27 mouse cellular contexts compared by ENCODE assay signal in genomic region chr16:5252260-5252659, GRCm38 (mm10). TPM values are rescaled to one million over a fixed set of nuclear protein-coding genes. Genes with fewer than 3 reads are reported as not detected.
DNase-seq lines count a peak whose midpoint lies in the region; ATAC-seq and TF ChIP-seq lines count a peak whose summit lies in the region.
"Had no signal": no experiment of that assay in that cellular context is flagged by ENCODE, and none has a peak within 500 bp of the region (broad histone marks: within the 10 kb centered on the region; RNA-seq: fewer than 3 reads in every experiment).

No protein-coding gene starts in this region.

- ATAC-seq in hindbrain, postnatal 0 days, result no peak
- ATAC-seq in forebrain, embryonic 11.5 days (replicated peaks; ENCODE audit: low FRiP score), result no peak
- ATAC-seq: activated CD4-positive, CD25-positive, alpha-beta regulatory T cell, adult 4 months; CD4-positive, CD25-positive, alpha-beta regulatory T cell, adult 4 months; forebrain, embryonic 14.5 days; forebrain, embryonic 16.5 days; Patski had no signal

- no peak overlapping the region for H3K27ac ChIP-seq in hindbrain, postnatal 0 days
- no peak overlapping the region for H3K27ac ChIP-seq in forebrain, embryonic 11.5 days (ENCODE audit: low read depth, low read length)
- H3K27ac ChIP-seq: embryonic facial prominence, embryonic 13.5 days; embryonic facial prominence, embryonic 15.5 days; forebrain, embryonic 12.5 days had no signal

- no peak overlapping the region for H3K4me3 ChIP-seq in hindbrain, postnatal 0 days (ENCODE audit: low read length)
- H3K4me3 ChIP-seq in forebrain, embryonic 11.5 days (ENCODE audit: low read depth, low read length), result no peak overlapping the region
- H3K4me3 ChIP-seq: embryonic facial prominence, embryonic 13.5 days; embryonic facial prominence, embryonic 15.5 days; erythroblast, embryonic 14.5 days; forebrain, embryonic 12.5 days had no signal

- 95% methylated on average over 2 of the region's 2 CpGs for WGBS in hindbrain, postnatal 0 days
- WGBS in forebrain, embryonic 11.5 days, result 92% methylated on average over 2 of the region's 2 CpGs

- no peak for TF ChIP-seq CTCF in hindbrain, postnatal 0 days (IDR thresholded peaks at IDR 0.05; ENCODE audit: low read depth)

- no peak overlapping the region for H3K4me2 ChIP-seq in hindbrain, postnatal 0 days (ENCODE audit: low read depth, low read length)
- H3K4me2 ChIP-seq in forebrain, embryonic 11.5 days (ENCODE audit: low read depth, low read length, severe bottlenecking), result no peak overlapping the region
- H3K4me2 ChIP-seq: embryonic facial prominence, embryonic 13.5 days; embryonic facial prominence, embryonic 15.5 days; forebrain, embryonic 12.5 days had no signal

- no peak overlapping the region for H3K9ac ChIP-seq in hindbrain, postnatal 0 days (replicated peaks; ENCODE audit: low read length)
- no peak overlapping the region for H3K9ac ChIP-seq in forebrain, embryonic 11.5 days (ENCODE audit: low read length)
- H3K9ac ChIP-seq: embryonic facial prominence, embryonic 13.5 days; embryonic facial prominence, embryonic 15.5 days; forebrain, embryonic 12.5 days had no signal

- intact Hi-C loops in heart, postnatal 36 days (cut with DNase I), result no loop called here

- H3K9me3 ChIP-seq in hindbrain, postnatal 0 days (ENCODE audit: low read length), result no peaks in the 10 kb centered on the region
- no peaks in the 10 kb centered on the region for H3K9me3 ChIP-seq in forebrain, embryonic 11.5 days (ENCODE audit: control insufficient read depth, low read length)
- H3K9me3 ChIP-seq: embryonic facial prominence, embryonic 13.5 days; embryonic facial prominence, embryonic 15.5 days; forebrain, embryonic 12.5 days; G1E had no signal

- DNase-seq in heart, adult 11 months, result peak; percentile 70
- DNase-seq in heart, postnatal 36 days, result no peak
- DNase-seq in R1 (ENCODE audit: low read depth, low spot score), result peak; percentile 35
- no peak for DNase-seq in hindbrain, postnatal 0 days (ENCODE audit: low spot score)
- no peak for DNase-seq in forebrain, embryonic 11.5 days (ENCODE audit: low spot score)
- DNase-seq: adrenal gland, adult 8-10 months; adrenal gland, postnatal 14 days; adrenal gland, postnatal 36 days; B cell, adult 2 months; cerebellum, adult 11-12 months; cerebellum, adult 2 months; cerebellum, adult 9-11 months; cerebellum, postnatal 14 days; cerebellum, postnatal 36 days; embryo, embryonic 11 days had no signal

- peaks cover 5% of the 10 kb centered on the region; the same call in 1 of the 2 replicates for H3K4me1 ChIP-seq in hindbrain, postnatal 0 days (ENCODE audit: insufficient read depth, low read length)
- peaks cover 5% of the 10 kb centered on the region; the same call in 1 of the 2 replicates for H3K4me1 ChIP-seq in forebrain, embryonic 11.5 days (replicated peaks; ENCODE audit: control insufficient read depth, insufficient read depth, low read length)

- H3K27me3 ChIP-seq in hindbrain, postnatal 0 days (ENCODE audit: insufficient read depth, low read length), result no peaks in the 10 kb centered on the region
- H3K27me3 ChIP-seq in forebrain, embryonic 11.5 days (ENCODE audit: control insufficient read depth, insufficient read depth, low read length), result no peaks in the 10 kb centered on the region
- H3K27me3 ChIP-seq: CH12.LX; embryonic facial prominence, embryonic 13.5 days; embryonic facial prominence, embryonic 15.5 days; Patski had no signal

- H3K36me3 ChIP-seq in hindbrain, postnatal 0 days (ENCODE audit: insufficient read depth, low read length), result peaks cover 10% of the 10 kb centered on the region
- no peaks in the 10 kb centered on the region for H3K36me3 ChIP-seq in forebrain, embryonic 11.5 days (ENCODE audit: control insufficient read depth, insufficient read depth, low read length)

RNA-seq across cellular contexts. Expression of gene Eef2kmt, which starts 3.5 kb away (rescaled TPM):
- total RNA-seq in heart, postnatal 36 days (2021), result 1 to 10 TPM; 8.5 to 9.0 TPM
- 13.5 and 22.0 TPM in 2 replicates for total RNA-seq in hindbrain, postnatal 0 days (2014; rRNA removed)
- 8.4 and 11.3 TPM in 2 replicates for polyA plus RNA-seq in hindbrain, postnatal 0 days (2015; fragmentation: Nextera tagmentation; extraction: Ambion mirVana)
- 15.9 and 16.1 TPM in 2 replicates for polyA plus RNA-seq in forebrain, embryonic 11.5 days (2014; fragmentation: Nextera tagmentation; extraction: Ambion mirVana)

RNA-seq across cellular contexts. Expression of gene Alg1, which starts 18.8 kb away (rescaled TPM):
- 10 to 100 TPM; 13.8 to 14.7 TPM for total RNA-seq in heart, postnatal 36 days (2021)
- 44.4 and 53.7 TPM in 2 replicates for total RNA-seq in hindbrain, postnatal 0 days (2014; rRNA removed)
- polyA plus RNA-seq in hindbrain, postnatal 0 days (2015; fragmentation: Nextera tagmentation; extraction: Ambion mirVana), result 38.9 and 40.6 TPM in 2 replicates
- 22.1 and 23.7 TPM in 2 replicates for polyA plus RNA-seq in forebrain, embryonic 11.5 days (2014; fragmentation: Nextera tagmentation; extraction: Ambion mirVana)

RNA-seq across cellular contexts. Expression of gene AU021092, which starts 30.2 kb away (rescaled TPM):
- 10 to 100 TPM; 22.9 to 23.6 TPM for total RNA-seq in heart, postnatal 36 days (2021)
- 16.7 and 18.6 TPM in 2 replicates for total RNA-seq in hindbrain, postnatal 0 days (2014; rRNA removed)
- 8.3 and 9.6 TPM in 2 replicates for polyA plus RNA-seq in hindbrain, postnatal 0 days (2015; fragmentation: Nextera tagmentation; extraction: Ambion mirVana)
- polyA plus RNA-seq in forebrain, embryonic 11.5 days (2014; fragmentation: Nextera tagmentation; extraction: Ambion mirVana), result 4.4 and 4.5 TPM in 2 replicates
- total RNA-seq: CH12.LX; common myeloid progenitor, adult 5-6 weeks; G1E had no signal
- polyA plus RNA-seq: activated CD4-positive, CD25-positive, alpha-beta regulatory T cell, adult 4 months; CD4-positive, CD25-positive, alpha-beta regulatory T cell, adult 4 months; erythroblast, embryonic 14.5 days; G1E had no signal

RNA-seq across cellular contexts. Expression of gene Nagpa, which starts 48.4 kb away (rescaled TPM):
- 10 to 100 TPM; 13.4 to 14.5 TPM for total RNA-seq in heart, postnatal 36 days (2021)
- total RNA-seq in hindbrain, postnatal 0 days (2014; rRNA removed), result 8.5 and 10.0 TPM in 2 replicates
- 7.4 and 8.6 TPM in 2 replicates for polyA plus RNA-seq in hindbrain, postnatal 0 days (2015; fragmentation: Nextera tagmentation; extraction: Ambion mirVana)
- polyA plus RNA-seq in forebrain, embryonic 11.5 days (2014; fragmentation: Nextera tagmentation; extraction: Ambion mirVana), result 10.7 and 12.5 TPM in 2 replicates

Comparison
In these comparisons a context has a peak if more than half of its experiments do, and no peak if none do; other contexts are left out.
1. DNase-seq: peak in heart, adult 11 months (single experiment) and R1 (single experiment); none in heart, postnatal 36 days (0 of 2), hindbrain, postnatal 0 days (single experiment) and forebrain, embryonic 11.5 days (single experiment).